Mouse (Mus musculus) megakaryocyte progenitor cell, adult 5-6 weeks (primary cell): ENCODE data around the gene Lrrc20. TPM values are rescaled to one million over a fixed set of nuclear protein-coding genes. Genes with fewer than 3 reads are reported as not detected.

Experiments used
- ATAC-seq: replicated peaks from 2 replicates; pipeline ENCODE4 v1.8.0; 2016; ENCODE audit warnings: mild to moderate bottlenecking, moderate TSS enrichment, inconsistent platforms; ENCODE audit not compliant: poor library complexity
- total RNA-seq, 2 experiments: library from RNA; stranded (forward) in 1 of 2; stranded (reverse) in 1 of 2; fragments of 157-497, 149-512 nt in 1 of 2; fragments of 200-1000 nt in 1 of 2; gene quantifications; 2 replicates each; pipeline versions ENCODE4 v1.2.3 to v1.2.4; 2015 to 2017

The Lrrc20 gene
- total RNA-seq, 2 experiments from 2014 or later: 5.6 to 6.0 TPM

- no peak for ATAC-seq
Observed at GRCm38 (mm10) chr10:61512215-61512889, 36.8 kb downstream of the Lrrc20 start.

GRCm38 (mm10) chr10:61516866-61517265 is 41.3 kb downstream of the Lrrc20 start:
- ATAC-seq: peak; percentile 84

- ATAC-seq: peak; percentile 49
Observed at GRCm38 (mm10) chr10:61517296-61518071, 41.9 kb downstream of the Lrrc20 start.

- no peak for ATAC-seq
Observed at GRCm38 (mm10) chr10:61518320-61518719, 42.7 kb downstream of the Lrrc20 start.

- ATAC-seq: peak; percentile 59
Observed at GRCm38 (mm10) chr10:61519491-61519890, 43.9 kb downstream of the Lrrc20 start.

GRCm38 (mm10) chr10:61520714-61521113 is 45.1 kb downstream of the Lrrc20 start:
- ATAC-seq: no peak

GRCm38 (mm10) chr10:61530936-61531335 is 55.3 kb downstream of the Lrrc20 start:
- ATAC-seq: no peak

GRCm38 (mm10) chr10:61533285-61533684 is 57.7 kb downstream of the Lrrc20 start:
- no peak for ATAC-seq

- peak; percentile 60 for ATAC-seq
Observed at GRCm38 (mm10) chr10:61534371-61535101, 58.9 kb downstream of the Lrrc20 start.

- no peak for ATAC-seq
Observed at GRCm38 (mm10) chr10:61535441-61535840, 59.8 kb downstream of the Lrrc20 start.

GRCm38 (mm10) chr10:61536130-61537035 is 60.8 kb downstream of the Lrrc20 start:
- ATAC-seq: peak; percentile 87

- peak; percentile 44; the same call in 1 of the 2 replicates for ATAC-seq
Observed at GRCm38 (mm10) chr10:61537036-61537380, 61.4 kb downstream of the Lrrc20 start.

GRCm38 (mm10) chr10:61538446-61538845 is 62.8 kb downstream of the Lrrc20 start:
- ATAC-seq: no peak

- peak; percentile 85 for ATAC-seq
Observed at GRCm38 (mm10) chr10:61544127-61544862, 68.7 kb downstream of the Lrrc20 start.

GRCm38 (mm10) chr10:61544863-61545240 is 69.3 kb downstream of the Lrrc20 start:
- ATAC-seq: no peak

GRCm38 (mm10) chr10:61550106-61550505 is 74.5 kb downstream of the Lrrc20 start:
- ATAC-seq: no peak

- no peak for ATAC-seq
Observed at GRCm38 (mm10) chr10:61555155-61555554, 79.6 kb downstream of the Lrrc20 start.

GRCm38 (mm10) chr10:61558631-61559030 is 83.0 kb downstream of the Lrrc20 start:
- ATAC-seq: no peak

GRCm38 (mm10) chr10:61559544-61559943 is 83.9 kb downstream of the Lrrc20 start:
- ATAC-seq: no peak

- ATAC-seq: no peak
Observed at GRCm38 (mm10) chr10:61563550-61563949, 87.9 kb downstream of the Lrrc20 start.
